Mouse (Mus musculus) urinary bladder, postnatal 0 days (tissue): Measurements from ENCODE around the gene Psmb2. TPM values are rescaled to one million over a fixed set of nuclear protein-coding genes. Genes with fewer than 3 reads are reported as not detected.

Experiments
- polyA plus RNA-seq: library from polyadenylated mRNA; unstranded; fragments of >200 nt; fragmentation: Nextera tagmentation; extraction: Ambion mirVana; gene quantifications from 2 replicates; pipeline ENCODE4 v1.2.1, GENCODE M21; 2015

The Psmb2 gene
- polyA plus RNA-seq = 358 and 378 TPM in 2 replicates

GRCm38 (mm10) chr4:126677054-126678003, at the start of gene Psmb2:
Gene Psmb2 (plus strand): TSS chr4:126677630.

GRCm38 (mm10) chr4:126736001-126736414, 58.6 kb downstream of the Psmb2 start, which contains the start of gene Tfap2e:
Gene Tfap2e (minus strand): TSS chr4:126736240.

GRCm38 (mm10) chr4:126753268-126754230, 76.1 kb downstream of the Psmb2 start, which contains the start of the genes Ncdn and AU040320:
Gene Ncdn (minus strand): TSS chr4:126753438.
Gene AU040320 (plus strand): TSS chr4:126753544.

Other genes starting within 250 kb of the Psmb2 start
- 10.2 and 12.0 TPM in 2 replicates for gene Ago3, start 248.1 kb upstream of the Psmb2 start, polyA plus RNA-seq
- gene Ago1, start 209.0 kb upstream of the Psmb2 start, polyA plus RNA-seq = 1.8 and 2.5 TPM in 2 replicates
- 1.2 and 1.5 TPM in 2 replicates for gene Ago4, start 144.2 kb upstream of the Psmb2 start, polyA plus RNA-seq
- 7.8 and 9.5 TPM in 2 replicates for gene Clspn, start 120.7 kb upstream of the Psmb2 start, polyA plus RNA-seq
- 5.3 and 6.0 TPM in 2 replicates for gene 5730409E04Rik, start 67.8 kb upstream of the Psmb2 start, polyA plus RNA-seq
- not detected in 2 replicates for gene Tfap2e, start 58.6 kb downstream of the Psmb2 start, polyA plus RNA-seq
- gene Ncdn, start 75.8 kb downstream of the Psmb2 start, polyA plus RNA-seq = 16.7 TPM in 2 replicates
- gene AU040320, start 75.9 kb downstream of the Psmb2 start, polyA plus RNA-seq = 12.0 and 12.7 TPM in 2 replicates